Mouse (Mus musculus) bone marrow, adult 2 months (tissue): ENCODE measurements around the gene Ttll6. TPM values are rescaled to one million over a fixed set of nuclear protein-coding genes. Genes with fewer than 3 reads are reported as not detected.
A peak's percentile ranks its signal among the peaks of the same experiment; 100 is the strongest.

Experiments
- H3K27ac ChIP-seq: fragments of 200-500 bp; 2 replicates; pipeline ENCODE4 v1.5.1; 2012; ENCODE audit warnings: low read depth, mild to moderate bottlenecking, control low read depth, inconsistent platforms, low read length; ENCODE audit not compliant: control insufficient read depth, poor library complexity, insufficient read depth
- H3K4me1 ChIP-seq: fragments of 200-500 bp; 2 replicates; pipeline ENCODE4 v1.6.1; 2011; ENCODE audit warnings: low read length; ENCODE audit not compliant: control insufficient read depth, insufficient read depth
- H3K4me3 ChIP-seq: fragments of 200-500 bp; replicated peaks from 2 replicates; pipeline ENCODE3; 2011; ENCODE audit warnings: mild to moderate bottlenecking, low read depth, low read length, control low read depth; ENCODE audit not compliant: control insufficient read depth
- CTCF ChIP-seq: fragments of 200-500 bp; IDR thresholded peaks from 2 replicates; pipeline ENCODE4 v1.5.1; 2011; ENCODE audit warnings: low read length, control low read depth; ENCODE audit not compliant: control insufficient read depth, insufficient read depth
- POLR2A ChIP-seq: fragments of 200-500 bp; IDR thresholded peaks from 2 replicates; pipeline ENCODE4 v1.6.1; 2011; ENCODE audit warnings: low read depth, mild to moderate bottlenecking, control low read depth, low read length, borderline replicate concordance; ENCODE audit not compliant: control insufficient read depth
- WGBS: fragments of 180-500 bp; shearing (Covaris S2); methylation state at CpG from one replicate; pipeline ENCODE4 v1.1.7; 2018; 5-methylcytosine and 5-hydroxymethylcytosine counted together
- polyA plus RNA-seq: library from polyadenylated mRNA; stranded (reverse); fragments of >200 nt; gene quantifications from 2 replicates; pipeline ENCODE4 v1.2.4, GENCODE M21; 2011; ENCODE audit warnings: low replicate concordance; ENCODE audit not compliant: missing spikeins, insufficient read depth, insufficient read length

Ttll6 gene
- polyA plus RNA-seq, 1 experiment, result not detected

DNA sequence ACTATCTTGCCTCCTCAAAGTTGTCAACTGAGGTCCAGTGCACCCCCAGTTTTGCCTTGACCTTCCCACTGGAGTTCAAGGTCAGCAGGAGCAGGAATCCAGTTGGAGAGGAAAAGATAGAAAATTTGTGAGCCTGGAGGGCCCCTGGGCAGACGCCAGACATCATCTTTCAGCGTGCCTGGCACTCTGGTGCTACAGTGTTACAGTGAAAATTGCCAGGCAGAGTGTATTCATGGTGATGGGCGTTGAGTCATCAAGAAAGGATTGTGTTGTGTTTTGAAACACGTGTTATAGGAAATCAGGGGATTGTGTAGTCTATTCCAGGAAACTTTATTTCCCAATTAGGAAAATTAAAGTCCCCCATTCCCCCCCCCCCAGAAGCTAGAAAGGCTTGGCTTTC lies 10.2 kb downstream of the Ttll6 start:
- WGBS, result 53% methylated on average over 4 of the region's 4 CpGs
- no peak overlapping the region for H3K4me3 ChIP-seq
- no peak for TF ChIP-seq POLR2A
- TF ChIP-seq CTCF, result no peak

DNA sequence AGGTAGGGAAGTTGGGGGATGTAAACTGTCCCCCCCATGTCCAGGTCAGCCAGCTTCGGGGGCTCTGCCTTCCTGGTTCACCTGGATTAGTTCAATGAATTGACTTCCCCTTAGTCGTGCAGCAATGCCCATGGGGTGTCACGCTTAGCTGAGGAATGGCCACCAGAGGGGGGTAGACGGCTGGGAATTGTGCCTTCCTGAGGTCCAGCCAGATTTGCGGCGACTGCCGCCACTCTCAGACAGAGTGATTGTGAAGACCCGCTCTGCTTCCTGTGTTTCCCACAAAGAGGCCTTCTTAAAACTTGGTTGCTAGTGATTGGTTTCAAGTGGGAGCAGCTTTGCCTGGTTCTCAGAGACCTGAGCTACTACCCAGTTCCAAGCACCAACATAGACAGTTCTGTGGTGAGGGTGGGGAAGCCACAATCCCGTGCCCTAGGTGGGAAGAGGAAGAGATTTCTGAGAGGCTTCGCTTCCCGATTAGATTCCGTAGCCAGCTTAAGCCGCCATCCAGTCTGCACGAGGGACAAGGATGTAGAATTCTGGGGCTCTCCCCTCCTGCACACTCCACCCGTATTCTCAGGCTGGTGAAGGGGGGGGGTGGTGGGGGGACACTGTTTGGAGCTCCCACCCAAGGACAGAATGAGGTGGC lies 12.2 kb downstream of the Ttll6 start:
- Histone ChIP-seq H3K4me1 (no peaks in the 10 kb centered on the region), H3K27ac (no peak overlapping the region), H3K4me3 (no peak overlapping the region)
- WGBS, result 2% methylated on average over 15 of the region's 15 CpGs
- TF ChIP-seq CTCF (peak; percentile 52), POLR2A (no peak)

More for the DNA sequence above, 10.2 kb downstream of the Ttll6 start:
- no peaks in the 10 kb centered on the region for H3K4me1 ChIP-seq
- no peak overlapping the region for H3K27ac ChIP-seq

DNA sequence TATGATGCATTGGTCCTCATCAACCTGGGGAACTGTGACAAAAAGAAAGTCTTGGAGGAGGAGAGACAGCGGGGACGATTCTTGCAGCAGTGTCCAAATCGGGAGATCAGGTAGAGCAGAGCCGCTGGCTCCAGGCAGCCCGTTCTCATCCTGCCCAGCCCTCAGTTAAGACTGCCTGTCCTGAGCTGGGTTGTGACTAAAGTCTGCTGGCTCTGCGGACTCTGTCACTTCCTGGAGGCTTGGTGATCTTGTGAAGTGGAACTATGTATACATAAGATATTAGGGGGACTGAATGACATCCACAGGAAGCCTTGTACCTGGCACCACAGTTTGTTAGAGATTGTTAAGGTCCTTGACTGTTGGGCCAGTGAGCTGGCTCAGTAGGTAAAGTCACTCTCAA lies 13.9 kb downstream of the Ttll6 start:
- H3K4me3 ChIP-seq, result no peak overlapping the region
- WGBS, result 63% methylated on average over 6 of the region's 6 CpGs

DNA sequence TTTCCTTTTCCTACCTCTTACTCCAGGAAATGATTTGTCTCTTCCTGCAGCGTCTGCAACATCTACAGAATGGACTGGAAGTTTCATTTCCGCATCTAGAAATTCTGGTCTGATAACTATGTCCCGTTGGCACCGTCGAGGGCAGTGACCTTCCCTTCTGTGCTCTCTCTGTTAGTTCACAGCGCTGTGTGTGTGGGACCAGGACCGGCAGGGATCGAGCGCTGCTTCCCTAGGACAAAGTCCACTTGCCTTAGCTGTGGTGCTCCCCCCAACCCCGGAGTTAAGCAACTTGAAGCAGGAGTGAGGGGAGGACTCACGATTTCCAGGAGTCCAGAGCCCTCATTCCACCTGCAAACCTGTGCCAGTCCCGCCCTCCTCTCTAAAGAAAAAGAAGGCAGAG lies 31.2 kb downstream of the Ttll6 start:
- TF ChIP-seq POLR2A (no peak), CTCF (no peak)
- 49% methylated on average over 12 of the region's 12 CpGs for WGBS
- Histone ChIP-seq H3K4me3 (no peak overlapping the region), H3K27ac (no peak overlapping the region), H3K4me1 (no peaks in the 10 kb centered on the region; the same call in 1 of the 2 replicates)

More for the DNA sequence above, 13.9 kb downstream of the Ttll6 start:
- H3K27ac ChIP-seq, result no peak overlapping the region
- TF ChIP-seq CTCF, result no peak
- no peak for TF ChIP-seq POLR2A
- H3K4me1 ChIP-seq, result no peaks in the 10 kb centered on the region

GRCm38 (mm10) chr11:96168125-96168524 lies 34.5 kb downstream of the Ttll6 start:
- H3K27ac ChIP-seq, result no peak overlapping the region
- no peaks in the 10 kb centered on the region; the same call in 1 of the 2 replicates for H3K4me1 ChIP-seq
- TF ChIP-seq CTCF, result no peak
- no peak for TF ChIP-seq POLR2A
- no peak overlapping the region for H3K4me3 ChIP-seq
- WGBS, result 30% methylated on average over 9 of the region's 9 CpGs

GRCm38 (mm10) chr11:96169016-96169415 lies 35.4 kb downstream of the Ttll6 start:
- TF ChIP-seq CTCF (no peak), POLR2A (no peak)
- 18% methylated on average over 7 of the region's 7 CpGs for WGBS
- Histone ChIP-seq H3K4me1 (no peaks in the 10 kb centered on the region; the same call in 1 of the 2 replicates), H3K27ac (no peak overlapping the region), H3K4me3 (no peak overlapping the region)

- WGBS, result 6% methylated on average over 20 of the region's 20 CpGs
- Histone ChIP-seq H3K4me1 (no peaks in the 10 kb centered on the region), H3K27ac (no peak overlapping the region), H3K4me3 (no peak overlapping the region)
- no peak for TF ChIP-seq CTCF
These were observed 37.3 kb downstream of the Ttll6 start for GRCm38 (mm10) chr11:96170711-96171379.

DNA sequence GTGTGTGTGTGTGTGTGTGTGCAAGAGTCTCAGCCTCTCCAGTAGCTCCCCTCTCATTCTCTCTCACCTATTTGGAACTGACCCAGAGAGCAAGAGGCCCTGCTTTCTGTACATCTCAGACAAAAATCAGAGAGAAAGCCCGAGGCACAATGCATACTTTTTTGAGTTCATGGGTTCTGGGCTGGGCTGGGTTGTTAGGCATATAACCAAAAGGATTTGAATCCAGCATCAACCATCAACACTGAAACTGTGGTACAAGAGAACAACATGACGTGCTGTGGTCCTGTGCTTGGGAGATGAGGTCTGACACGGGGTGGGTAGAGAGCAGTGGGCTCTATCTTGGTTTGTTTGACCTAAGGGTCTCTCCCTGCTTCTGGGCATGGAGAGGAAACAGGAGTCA lies 38.0 kb downstream of the Ttll6 start:
- WGBS, result 15% methylated on average over 3 of the region's 3 CpGs

More for the DNA sequence above, 38.0 kb downstream of the Ttll6 start:
- no peak for TF ChIP-seq POLR2A
- no peak for TF ChIP-seq CTCF
- Histone ChIP-seq H3K4me3 (no peak overlapping the region), H3K4me1 (no peaks in the 10 kb centered on the region), H3K27ac (no peak overlapping the region)
